Mouse (Mus musculus) heart, adult 2 months (tissue): ENCODE measurements around the gene Lyg2. TPM values are rescaled to one million over a fixed set of nuclear protein-coding genes. Genes with fewer than 3 reads are reported as not detected.

Experiments used
- DNase-seq, 2 experiments: peaks; one replicate each; pipeline ENCODE4 v3.0.0; 2021
- H3K27ac ChIP-seq: fragments of 200-600 bp; 2 replicates; pipeline ENCODE4 v1.8.1; 2022
- H3K27me3 ChIP-seq: fragments of 200-500 bp; 2 replicates; pipeline ENCODE4 v1.6.1; 2012; ENCODE audit warnings: mild to moderate bottlenecking, low read length, inconsistent platforms, mixed read lengths; ENCODE audit not compliant: control insufficient read depth, insufficient read depth
- H3K36me3 ChIP-seq: fragments of 200-500 bp; 2 replicates; pipeline ENCODE4 v1.6.1; 2012; ENCODE audit warnings: low read length, inconsistent platforms; ENCODE audit not compliant: control insufficient read depth, insufficient read depth
- H3K4me1 ChIP-seq: fragments of 200-500 bp; 2 replicates; pipeline ENCODE4 v1.6.1; 2011; ENCODE audit warnings: low read length; ENCODE audit not compliant: control insufficient read depth, insufficient read depth
- H3K4me3 ChIP-seq: fragments of 200-600 bp; 2 replicates; pipeline ENCODE4 v1.8.1; 2022
- H3K79me2 ChIP-seq: fragments of 200-500 bp; replicated peaks from 2 replicates; pipeline ENCODE4 v1.6.1; 2012; ENCODE audit warnings: mild to moderate bottlenecking, inconsistent platforms, low read length, moderate library complexity, mixed read lengths; ENCODE audit not compliant: control insufficient read depth, insufficient read depth
- H3K9ac ChIP-seq: fragments of 200-500 bp; 2 replicates; pipeline ENCODE4 v1.6.1; 2012; ENCODE audit warnings: low read depth, mild to moderate bottlenecking, control low read depth, inconsistent platforms, low read length, mixed read lengths
- CTCF ChIP-seq: fragments of 200-600 bp; IDR thresholded peaks from 2 replicates; pipeline ENCODE4 v1.8.1; 2022; ENCODE audit warnings: antibody characterized with exemption, mild to moderate bottlenecking, moderate library complexity
- EP300 ChIP-seq: fragments of 200-500 bp; IDR thresholded peaks from 2 replicates; pipeline ENCODE4 v1.6.1; 2011; ENCODE audit warnings: low read depth, low read length, control low read depth; ENCODE audit not compliant: insufficient read depth
- POLR2A ChIP-seq: fragments of 200-500 bp; IDR thresholded peaks from 2 replicates; pipeline ENCODE4 v1.6.1; 2011; ENCODE audit warnings: mild to moderate bottlenecking, low read depth, low read length, control low read depth; ENCODE audit not compliant: insufficient read depth
- WGBS: fragments of 180-500 bp; shearing (Covaris S2); methylation state at CpG from one replicate; pipeline ENCODE4 v1.1.7; 2018; 5-methylcytosine and 5-hydroxymethylcytosine counted together
- intact Hi-C: fragments of 180-260 bp; cut with DNase I; formaldehyde crosslinking; loops from one replicate; pipeline ENCODE4 v1.15.1; 2025
- polyA plus RNA-seq: library from polyadenylated mRNA; depleted of rRNA; stranded (reverse); fragments of >200 nt; gene quantifications from 2 replicates; pipeline ENCODE4 v1.2.3, GENCODE M21; 2012
- total RNA-seq, 2 experiments: library from RNA; stranded (reverse); gene quantifications; 2 replicates each; pipeline ENCODE4 v1.2.3; 2021

Lyg2 gene
- total and polyA plus RNA-seq, 3 experiments, result not detected

GRCm38 (mm10) chr1:37918096-37918495 is 1.8 kb upstream of the Lyg2 start:
- 39% methylated on average over 6 of the region's 6 CpGs for WGBS

GRCm38 (mm10) chr1:37917666-37918065 is 1.4 kb upstream of the Lyg2 start:
- TF ChIP-seq CTCF, result no peak
- TF ChIP-seq EP300, result no peak
- TF ChIP-seq POLR2A, result no peak
- no peak for DNase-seq
- H3K27ac ChIP-seq, result no peak overlapping the region
- H3K4me3 ChIP-seq, result no peak overlapping the region
- no peaks in the 10 kb centered on the region for H3K27me3 ChIP-seq
- 37% methylated on average over 13 of the region's 13 CpGs for WGBS
- H3K36me3 ChIP-seq, result no peaks in the 10 kb centered on the region
- H3K4me1 ChIP-seq, result no peaks in the 10 kb centered on the region
- H3K9ac ChIP-seq, result no peak overlapping the region
- H3K79me2 ChIP-seq, result no peaks in the 10 kb centered on the region
- intact Hi-C loops, result no loop called here

More at GRCm38 (mm10) chr1:37918096-37918495, 1.8 kb upstream of the Lyg2 start:
- no peaks in the 10 kb centered on the region for H3K79me2 ChIP-seq
- DNase-seq, result no peak
- no peak overlapping the region for H3K27ac ChIP-seq
- H3K27me3 ChIP-seq, result no peaks in the 10 kb centered on the region
- TF ChIP-seq EP300 (no peak), CTCF (no peak), POLR2A (no peak)
- intact Hi-C loops, result no loop called here
- H3K4me3 ChIP-seq, result no peak overlapping the region
- no peaks in the 10 kb centered on the region for H3K36me3 ChIP-seq
- H3K4me1 ChIP-seq, result no peaks in the 10 kb centered on the region
- H3K9ac ChIP-seq, result no peak overlapping the region

GRCm38 (mm10) chr1:37912751-37913150 is 3.5 kb downstream of the Lyg2 start:
- H3K4me1 ChIP-seq, result no peaks in the 10 kb centered on the region
- H3K9ac ChIP-seq, result no peak overlapping the region
- H3K4me3 ChIP-seq, result no peak overlapping the region
- TF ChIP-seq POLR2A (no peak), EP300 (no peak), CTCF (no peak)
- H3K79me2 ChIP-seq, result no peaks in the 10 kb centered on the region
- DNase-seq, result no peak
- no peak overlapping the region for H3K27ac ChIP-seq
- 77% methylated on average over 2 of the region's 2 CpGs for WGBS
- no peaks in the 10 kb centered on the region for H3K27me3 ChIP-seq
- no peaks in the 10 kb centered on the region for H3K36me3 ChIP-seq
- intact Hi-C loops, result no loop called here

GRCm38 (mm10) chr1:37903178-37903577 is 13.1 kb downstream of the Lyg2 start:
- TF ChIP-seq EP300 (no peak), CTCF (peak; percentile 58), POLR2A (no peak)
- no peak overlapping the region for H3K27ac ChIP-seq
- WGBS, result 26% methylated on average over 6 of the region's 6 CpGs
- no peaks in the 10 kb centered on the region; the same call in 1 of the 2 replicates for H3K36me3 ChIP-seq
- no peak overlapping the region for H3K9ac ChIP-seq
- no peaks in the 10 kb centered on the region for H3K27me3 ChIP-seq
- intact Hi-C loops, result loop anchor here (5.0 to 10.0 kb wide), 2 partner anchors 84 to 892 kb away; no protein-coding TSS in a partner anchor
- H3K79me2 ChIP-seq, result no peaks in the 10 kb centered on the region
- no peaks in the 10 kb centered on the region; the same call in 1 of the 2 replicates for H3K4me1 ChIP-seq
- no peak overlapping the region for H3K4me3 ChIP-seq
- DNase-seq, result peak in 1 of 2 experiments; percentile 7

- 53% methylated on average over 6 of the region's 6 CpGs for WGBS
- Histone ChIP-seq H3K9ac (no peak overlapping the region), H3K4me3 (no peak overlapping the region), H3K79me2 (no peaks in the 10 kb centered on the region), H3K27me3 (no peaks in the 10 kb centered on the region), H3K36me3 (no peaks in the 10 kb centered on the region; the same call in 1 of the 2 replicates), H3K4me1 (no peaks in the 10 kb centered on the region; the same call in 1 of the 2 replicates), H3K27ac (no peak overlapping the region)
- intact Hi-C loops, result loop anchor here (5.0 to 10.0 kb wide), 2 partner anchors 87 to 895 kb away; no protein-coding TSS in a partner anchor
- DNase-seq, result no peak
- TF ChIP-seq EP300, result no peak
- no peak for TF ChIP-seq CTCF
- no peak for TF ChIP-seq POLR2A
These were observed 16.0 kb downstream of the Lyg2 start for GRCm38 (mm10) chr1:37900288-37900687.

GRCm38 (mm10) chr1:37899816-37900215 is 16.5 kb downstream of the Lyg2 start:
- 78% methylated on average over 4 of the region's 4 CpGs for WGBS
- no peak overlapping the region for H3K9ac ChIP-seq
- H3K27me3 ChIP-seq, result no peaks in the 10 kb centered on the region
- intact Hi-C loops, result loop anchor here (5.0 to 10.0 kb wide), 2 partner anchors 87 to 895 kb away; no protein-coding TSS in a partner anchor
- TF ChIP-seq EP300 (no peak), POLR2A (no peak), CTCF (no peak)
- DNase-seq, result no peak
- no peak overlapping the region for H3K27ac ChIP-seq
- H3K79me2 ChIP-seq, result no peaks in the 10 kb centered on the region
- H3K4me3 ChIP-seq, result no peak overlapping the region
- no peaks in the 10 kb centered on the region; the same call in 1 of the 2 replicates for H3K4me1 ChIP-seq
- no peaks in the 10 kb centered on the region; the same call in 1 of the 2 replicates for H3K36me3 ChIP-seq
